Mouse (Mus musculus) intestine, postnatal 0 days (tissue): ENCODE measurements around the gene Cnih2. TPM values are rescaled to one million over a fixed set of nuclear protein-coding genes. Genes with fewer than 3 reads are reported as not detected.

ENCODE experiments used
- ATAC-seq: fragments of 200-750 bp; cut with Nextera tagmentation; 2 replicates; pipeline ENCODE4 v1.8.0; 2017; ENCODE audit warnings: mild to moderate bottlenecking, moderate TSS enrichment, moderate library complexity
- H3K27ac ChIP-seq: fragments of 300-500 bp; sonication (generic); 2 replicates; pipeline ENCODE4 v1.5.1; 2014; ENCODE audit warnings: mild to moderate bottlenecking, low read depth, low read length, moderate library complexity
- H3K27me3 ChIP-seq: fragments of 300-500 bp; sonication (generic); replicated peaks from 2 replicates; pipeline ENCODE4 v1.6.1; 2014; ENCODE audit warnings: low read length, mixed read lengths; ENCODE audit not compliant: control insufficient read depth, insufficient read depth
- H3K36me3 ChIP-seq: fragments of 300-500 bp; sonication (generic); 2 replicates; pipeline ENCODE4 v1.6.1; 2014; ENCODE audit warnings: mild to moderate bottlenecking, moderate library complexity; ENCODE audit not compliant: control insufficient read depth, insufficient read depth
- H3K4me1 ChIP-seq: fragments of 300-500 bp; sonication (generic); replicated peaks from 2 replicates; pipeline ENCODE4 v1.6.1; 2014; ENCODE audit warnings: antibody characterized with exemption, low read length, mixed read lengths; ENCODE audit not compliant: control insufficient read depth, insufficient read depth
- H3K4me2 ChIP-seq: fragments of 300-500 bp; sonication (generic); replicated peaks from 2 replicates; pipeline ENCODE4 v1.6.1; 2014; ENCODE audit warnings: low read depth, mild to moderate bottlenecking, moderate library complexity
- H3K4me3 ChIP-seq: fragments of 300-500 bp; sonication (generic); 2 replicates; pipeline ENCODE4 v1.5.1; 2014; ENCODE audit warnings: low read depth, low read length
- H3K9ac ChIP-seq: fragments of 300-500 bp; sonication (generic); 2 replicates; pipeline ENCODE4 v1.6.1; 2014; ENCODE audit warnings: mild to moderate bottlenecking, low read depth, low read length
- H3K9me3 ChIP-seq: fragments of 300-500 bp; sonication (generic); 2 replicates; pipeline ENCODE4 v1.6.1; 2016; ENCODE audit warnings: mixed run types; ENCODE audit not compliant: control insufficient read depth
- CTCF ChIP-seq: sonication (generic); IDR thresholded peaks from 2 replicates; pipeline ENCODE4 v1.5.1; 2016; ENCODE audit warnings: low read depth, mild to moderate bottlenecking, control low read depth, antibody characterized with exemption, moderate library complexity
- WGBS: fragments of 180-500 bp; shearing (Covaris S2); extraction: QIAGEN DNeasy Blood & Tissue Kit; methylation state at CpG from one replicate; pipeline ENCODE4 v1.1.7; 2014; 5-methylcytosine and 5-hydroxymethylcytosine counted together
- polyA plus RNA-seq: library from polyadenylated mRNA; unstranded; fragments of >200 nt; fragmentation: Nextera tagmentation; extraction: Ambion mirVana; gene quantifications from 2 replicates; pipeline ENCODE4 v1.2.1, GENCODE M21; 2015

The Cnih2 gene
- polyA plus RNA-seq, 1 experiment from 2014 or later: 5.6 TPM

DNA sequence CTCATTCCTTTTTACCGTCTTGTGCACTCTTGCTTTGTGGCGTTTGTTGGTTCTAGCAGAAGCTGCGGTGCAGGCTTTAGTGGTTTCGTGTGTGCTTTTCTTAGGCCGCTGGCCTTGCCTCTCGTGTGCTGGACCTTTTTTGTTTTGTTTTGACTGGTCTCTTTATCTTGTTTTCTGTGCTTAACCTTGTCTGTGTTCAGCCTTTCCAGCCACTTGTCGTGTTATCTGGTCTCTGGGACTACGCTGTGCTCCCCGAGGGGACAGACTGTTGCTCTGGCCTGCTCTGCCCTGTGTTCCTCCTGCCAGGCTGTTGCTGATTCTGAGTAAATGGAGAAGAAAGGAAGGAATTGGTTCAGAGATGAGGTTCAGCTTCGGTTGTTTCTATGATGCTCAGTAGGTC is 24.2 kb upstream of the Cnih2 start:
- WGBS: 77% methylated on average over 10 of the region's 10 CpGs
- H3K9me3 ChIP-seq: no peaks in the 10 kb centered on the region
- ATAC-seq: no peak

DNA sequence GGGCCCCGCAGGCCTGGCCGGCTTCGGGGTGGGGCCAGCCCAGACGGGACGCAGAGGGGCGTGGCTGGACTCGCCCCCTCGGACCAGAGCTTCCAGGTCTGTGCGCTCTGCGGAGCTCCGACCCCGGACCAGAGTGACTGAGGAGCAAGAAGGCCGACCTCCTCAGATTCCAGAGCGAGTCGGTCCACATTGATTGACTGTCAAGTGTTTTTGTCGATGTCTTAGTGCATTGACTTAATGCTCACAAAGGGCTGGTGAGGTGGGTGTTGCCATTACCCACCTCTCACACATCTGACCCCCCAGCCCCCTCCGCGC is 20.0 kb upstream of the Cnih2 start, which contains the start of gene Klc2:
Gene Klc2 (minus strand): TSS at position 177 of the 315 bp plus-strand sequence.
- no peaks in the 10 kb centered on the region for H3K27me3 ChIP-seq
- peak within 1 kb of the TSS; percentile 66 for H3K27ac ChIP-seq
- peak within 1 kb of the TSS; percentile 86 for H3K4me3 ChIP-seq
- peak within 1 kb of the TSS; percentile 69 for H3K9ac ChIP-seq
- H3K9me3 ChIP-seq: no peaks in the 10 kb centered on the region
- WGBS: under 1% methylated on average over 18 of the region's 18 CpGs
- peak within 1 kb of the TSS; percentile 93 for H3K4me2 ChIP-seq
- H3K36me3 ChIP-seq: no peaks in the 10 kb centered on the region
- no peak for ATAC-seq
- no peaks in the 10 kb centered on the region for H3K4me1 ChIP-seq
- no peak for TF ChIP-seq CTCF

More for the DNA sequence above, 24.2 kb upstream of the Cnih2 start:
- H3K27me3 ChIP-seq: no peaks in the 10 kb centered on the region
- H3K9ac ChIP-seq: no peak overlapping the region
- no peak overlapping the region for H3K27ac ChIP-seq
- H3K4me2 ChIP-seq: no peak overlapping the region
- no peak for TF ChIP-seq CTCF
- H3K36me3 ChIP-seq: no peaks in the 10 kb centered on the region
- no peak overlapping the region for H3K4me3 ChIP-seq
- H3K4me1 ChIP-seq: no peaks in the 10 kb centered on the region

- peak; percentile 91 for ATAC-seq
- peak; percentile 98 for TF ChIP-seq CTCF
- Histone ChIP-seq H3K9me3 (no peaks in the 10 kb centered on the region), H3K36me3 (0 out of 2 replicates have a peak, but pooled peaks cover 2% of the 10 kb centered on the region), H3K27ac (peak overlapping the region; percentile 66), H3K9ac (peak overlapping the region; percentile 69), H3K27me3 (no peaks in the 10 kb centered on the region), H3K4me3 (peak overlapping the region; percentile 86), H3K4me1 (no peaks in the 10 kb centered on the region), H3K4me2 (peak overlapping the region; percentile 93)
- WGBS: under 1% methylated on average over 83 of the region's 83 CpGs
Observed at GRCm38 (mm10) chr19:5117494-5118383, 19.4 kb upstream of the Cnih2 start.

DNA sequence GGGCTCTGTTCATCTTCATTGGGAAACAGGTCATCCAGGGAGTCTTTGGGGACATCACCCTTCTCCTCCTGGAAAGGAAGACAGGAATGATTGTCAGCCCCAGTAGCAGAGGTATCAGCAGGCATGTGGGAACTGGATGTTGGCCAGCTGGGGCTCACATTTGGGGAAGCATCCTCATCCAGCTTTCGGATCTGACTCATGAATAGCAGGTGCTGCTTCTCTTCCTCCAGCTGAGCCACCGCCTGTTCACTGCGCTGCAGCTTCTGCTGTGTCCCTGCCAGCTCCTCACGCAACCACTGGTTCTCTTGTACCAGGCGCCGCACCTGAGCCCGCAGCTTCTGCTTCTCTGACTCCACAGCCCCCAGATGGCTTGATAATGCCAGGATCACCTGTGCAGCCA is 15.5 kb upstream of the Cnih2 start:
- no peak for ATAC-seq
- 86% methylated on average over 7 of the region's 7 CpGs for WGBS

DNA sequence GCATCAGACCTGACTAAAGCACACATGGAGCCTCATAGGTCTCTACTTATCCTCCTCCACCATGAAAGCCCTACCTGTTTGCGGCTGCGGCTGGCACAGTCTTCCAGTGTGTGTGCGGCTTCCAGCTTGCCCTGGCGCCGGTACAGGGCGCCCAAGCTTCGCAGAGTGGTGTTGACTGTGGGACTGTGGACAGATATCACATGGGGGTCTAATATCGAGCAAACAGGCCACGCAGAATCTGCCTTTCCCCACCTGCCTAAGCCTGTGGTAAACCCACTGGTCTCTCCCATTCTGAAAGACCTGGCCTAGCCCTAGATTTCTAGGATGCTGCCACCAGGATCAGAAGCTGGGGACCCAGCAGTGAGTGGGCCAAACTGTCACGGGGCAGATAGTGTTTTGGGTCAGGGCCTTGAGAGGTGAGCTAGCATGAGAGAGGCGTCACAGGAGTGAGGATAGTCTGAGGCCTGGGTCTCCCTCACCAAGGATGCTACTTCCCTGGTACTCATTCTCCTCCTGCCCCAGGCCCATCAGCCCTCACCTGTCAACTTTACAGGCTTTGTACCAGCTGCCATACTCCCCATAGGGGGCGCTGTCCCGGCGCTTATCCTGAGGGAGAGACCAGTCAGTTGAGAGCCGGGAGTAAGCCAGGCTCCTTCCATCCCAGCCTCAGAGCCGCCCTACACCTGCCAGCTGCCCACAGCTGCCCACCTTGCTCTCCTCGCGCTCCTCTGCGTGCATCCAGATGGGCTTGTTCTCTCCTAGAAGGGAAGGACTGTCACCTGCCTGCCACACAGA is 11.5 kb upstream of the Cnih2 start:
- peak; percentile 66 for TF ChIP-seq CTCF
- 76% methylated on average over 19 of the region's 19 CpGs for WGBS
- no peak overlapping the region for H3K27ac ChIP-seq
- peaks cover 40% of the 10 kb centered on the region for H3K36me3 ChIP-seq
- H3K4me2 ChIP-seq: no peak overlapping the region
- H3K9ac ChIP-seq: no peak overlapping the region
- H3K9me3 ChIP-seq: no peaks in the 10 kb centered on the region
- ATAC-seq: no peak
- H3K27me3 ChIP-seq: no peaks in the 10 kb centered on the region
- 0 out of 2 replicates have a peak, but pooled peaks cover 4% of the 10 kb centered on the region for H3K4me1 ChIP-seq
- no peak overlapping the region for H3K4me3 ChIP-seq

More for the DNA sequence above, 15.5 kb upstream of the Cnih2 start:
- Histone ChIP-seq H3K4me2 (no peak overlapping the region), H3K9me3 (no peaks in the 10 kb centered on the region), H3K9ac (no peak overlapping the region), H3K27me3 (no peaks in the 10 kb centered on the region), H3K36me3 (peaks cover 37% of the 10 kb centered on the region), H3K4me3 (no peak overlapping the region), H3K4me1 (no peaks in the 10 kb centered on the region), H3K27ac (no peak overlapping the region)
- TF ChIP-seq CTCF: no peak

GRCm38 (mm10) chr19:5108702-5109101 is 10.4 kb upstream of the Cnih2 start:
- Histone ChIP-seq H3K4me3 (no peak overlapping the region), H3K4me1 (0 out of 2 replicates have a peak, but pooled peaks cover 4% of the 10 kb centered on the region), H3K9ac (no peak overlapping the region), H3K27me3 (no peaks in the 10 kb centered on the region), H3K36me3 (peaks cover 52% of the 10 kb centered on the region), H3K9me3 (no peaks in the 10 kb centered on the region), H3K27ac (no peak overlapping the region; the same call in 1 of the 2 replicates), H3K4me2 (no peak overlapping the region)
- no peak for ATAC-seq
- WGBS: 31% methylated on average over 4 of the region's 4 CpGs
- no peak for TF ChIP-seq CTCF
